Mouse (Mus musculus): ENCODE data around the gene Hbq1b. TPM values are rescaled to one million over a fixed set of nuclear protein-coding genes. Genes with fewer than 3 reads are reported as not detected.
"Not testable (repeated sequence)": the region's sequence is repeated elsewhere in the genome, so short reads cannot be mapped to it uniquely, and the experiment has no call there.

Hbq1b gene
- total RNA-seq, 2 experiments from 2014 or later, result 1.2 TPM; not detected in 1

- DNase-seq, result no peak
Measured at GRCm38 (mm10) chr11:32267964-32268363, 18.8 kb upstream of the Hbq1b start.

- DNase-seq, result no peak
Measured at GRCm38 (mm10) chr11:32268952-32269351, 17.8 kb upstream of the Hbq1b start.

GRCm38 (mm10) chr11:32271178-32271577 lies 15.6 kb upstream of the Hbq1b start:
- no peak for DNase-seq

- no peak for DNase-seq
Measured at GRCm38 (mm10) chr11:32276347-32276746, 10.4 kb upstream of the Hbq1b start, which contains the start of gene Hba-x. Hba-x (plus strand) TSS chr11:32276400.

- no peak for DNase-seq
Measured at GRCm38 (mm10) chr11:32277736-32278457, 8.9 kb upstream of the Hbq1b start.

GRCm38 (mm10) chr11:32278458-32278957 lies 8.3 kb upstream of the Hbq1b start:
- no peak for DNase-seq

- DNase-seq, result no peak
Measured at GRCm38 (mm10) chr11:32280646-32281045, 6.1 kb upstream of the Hbq1b start.

- DNase-seq, result no peak
Measured at GRCm38 (mm10) chr11:32281416-32282144, 5.2 kb upstream of the Hbq1b start.

- not testable (repeated sequence) for DNase-seq
Measured at GRCm38 (mm10) chr11:32283091-32283777, 3.5 kb upstream of the Hbq1b start, which contains the start of gene Hba-a1. Hba-a1 (plus strand) TSS chr11:32283511.

- DNase-seq, result not testable (repeated sequence)
Measured at GRCm38 (mm10) chr11:32284582-32284981, 2.2 kb upstream of the Hbq1b start.

GRCm38 (mm10) chr11:32285031-32285775 lies 1.6 kb upstream of the Hbq1b start:
- DNase-seq, result no peak

GRCm38 (mm10) chr11:32285887-32286286 lies 878 bp upstream of the Hbq1b start:
- not testable (repeated sequence) for DNase-seq

- DNase-seq, result no peak
Measured at GRCm38 (mm10) chr11:32287493-32287825, 694 bp downstream of the Hbq1b start.

- DNase-seq, result not testable (repeated sequence)
Measured at GRCm38 (mm10) chr11:32292819-32293218, 6.1 kb downstream of the Hbq1b start.

- DNase-seq, result not testable (repeated sequence)
Measured at GRCm38 (mm10) chr11:32293479-32293878, 6.7 kb downstream of the Hbq1b start.

- not testable (repeated sequence) for DNase-seq
Measured at GRCm38 (mm10) chr11:32296203-32296602, 9.4 kb downstream of the Hbq1b start, which contains the start of gene Hba-a2. Hba-a2 (plus strand) TSS chr11:32296489.

GRCm38 (mm10) chr11:32297417-32297816 lies 10.7 kb downstream of the Hbq1b start:
- DNase-seq, result not testable (repeated sequence)

GRCm38 (mm10) chr11:32297866-32298531 lies 11.2 kb downstream of the Hbq1b start:
- DNase-seq, result no peak

- DNase-seq, result no peak
Measured at GRCm38 (mm10) chr11:32298532-32298918, 11.8 kb downstream of the Hbq1b start.

GRCm38 (mm10) chr11:32299865-32300264 lies 13.1 kb downstream of the Hbq1b start, which contains the start of gene Hbq1a:
Hbq1a (plus strand) TSS chr11:32300069.
- DNase-seq, result peak; percentile 73

Measured in heart, postnatal 4 days (tissue).